Mouse (Mus musculus): ENCODE measurements around the gene Lysmd2. TPM values are rescaled to one million over a fixed set of nuclear protein-coding genes. Genes with fewer than 3 reads are reported as not detected.
"Not testable (repeated sequence)": the region's sequence is repeated elsewhere in the genome, so short reads cannot be mapped to it uniquely, and the experiment has no call there.

Gene Lysmd2
- polyA plus RNA-seq, 1 experiment from 2014 or later = 27.0 TPM

DNA sequence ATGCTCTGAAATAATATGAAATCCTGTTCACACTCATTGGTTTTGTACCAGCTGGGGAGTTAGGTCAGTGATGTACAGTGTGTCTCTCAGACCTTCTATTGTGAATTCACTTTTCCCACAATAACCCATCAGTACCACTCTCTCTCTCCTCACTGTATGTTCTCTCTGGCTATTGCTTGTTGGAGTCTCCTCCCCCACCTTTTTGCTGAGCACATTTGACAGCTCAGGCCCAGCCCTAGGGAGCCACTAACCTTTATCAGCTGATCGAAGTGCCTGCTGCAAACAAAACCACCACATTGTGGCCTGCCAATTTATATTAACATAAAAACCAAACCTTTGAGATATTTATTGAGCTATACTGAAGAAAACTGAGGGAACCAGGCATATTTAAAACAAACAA, 16.0 kb upstream of the Lysmd2 start:
- peak overlapping the region; percentile 93 for H3K27ac ChIP-seq (replicated peaks)
- H3K4me2 ChIP-seq = peak overlapping the region; percentile 57
- H3K36me3 ChIP-seq = peaks cover 18% of the 10 kb centered on the region
- no peaks in the 10 kb centered on the region for H3K27me3 ChIP-seq
- 22% methylated on average over 1 of the region's 1 CpGs for WGBS
- no peaks in the 10 kb centered on the region for H3K9me3 ChIP-seq
- H3K9ac ChIP-seq = peak overlapping the region; percentile 86
- ATAC-seq (ENCODE audit: low read depth) = peak; percentile 23
- peaks cover 14% of the 10 kb centered on the region for H3K4me1 ChIP-seq (replicated peaks)
- peak overlapping the region; percentile 82 for H3K4me3 ChIP-seq

GRCm38 (mm10) chr9:75609965-75610364, 15.6 kb upstream of the Lysmd2 start:
- H3K9ac ChIP-seq = peak overlapping the region; percentile 86
- H3K27ac ChIP-seq (replicated peaks) = peak overlapping the region; percentile 93
- no peaks in the 10 kb centered on the region for H3K27me3 ChIP-seq
- WGBS = 10% methylated on average over 16 of the region's 16 CpGs
- H3K4me2 ChIP-seq = peak overlapping the region; percentile 57
- H3K36me3 ChIP-seq = peaks cover 14% of the 10 kb centered on the region
- no peaks in the 10 kb centered on the region for H3K9me3 ChIP-seq
- peak overlapping the region; percentile 82 for H3K4me3 ChIP-seq
- peaks cover 14% of the 10 kb centered on the region for H3K4me1 ChIP-seq (replicated peaks)
- no peak for ATAC-seq (ENCODE audit: low read depth)

- Histone ChIP-seq H3K4me1 (replicated peaks) (peaks cover 14% of the 10 kb centered on the region), H3K27ac (replicated peaks) (peak within 1 kb of the TSS; percentile 93), H3K4me3 (peak within 1 kb of the TSS; percentile 82), H3K9me3 (no peaks in the 10 kb centered on the region), H3K9ac (peak within 1 kb of the TSS; percentile 86), H3K36me3 (0 out of 2 replicates have a peak, but pooled peaks cover 7% of the 10 kb centered on the region), H3K4me2 (peak within 1 kb of the TSS; percentile 57), H3K27me3 (no peaks in the 10 kb centered on the region)
- under 1% methylated on average over 74 of the region's 74 CpGs for WGBS
- ATAC-seq (ENCODE audit: low read depth) = peak; percentile 93
Observed at GRCm38 (mm10) chr9:75610571-75611493, 14.7 kb upstream of the Lysmd2 start, which contains the start of gene Tmod2. Gene Tmod2 (minus strand): TSS chr9:75611325.

GRCm38 (mm10) chr9:75616560-75616959, 9.0 kb upstream of the Lysmd2 start:
- no peaks in the 10 kb centered on the region for H3K9me3 ChIP-seq
- no peaks in the 10 kb centered on the region for H3K27me3 ChIP-seq
- 82% methylated on average over 3 of the region's 3 CpGs for WGBS
- H3K4me2 ChIP-seq = no peak overlapping the region
- no peak for ATAC-seq (ENCODE audit: low read depth)
- no peak overlapping the region for H3K27ac ChIP-seq (replicated peaks)
- no peaks in the 10 kb centered on the region for H3K36me3 ChIP-seq
- no peaks in the 10 kb centered on the region for H3K4me1 ChIP-seq (replicated peaks)
- no peak overlapping the region for H3K4me3 ChIP-seq
- H3K9ac ChIP-seq = no peak overlapping the region

DNA sequence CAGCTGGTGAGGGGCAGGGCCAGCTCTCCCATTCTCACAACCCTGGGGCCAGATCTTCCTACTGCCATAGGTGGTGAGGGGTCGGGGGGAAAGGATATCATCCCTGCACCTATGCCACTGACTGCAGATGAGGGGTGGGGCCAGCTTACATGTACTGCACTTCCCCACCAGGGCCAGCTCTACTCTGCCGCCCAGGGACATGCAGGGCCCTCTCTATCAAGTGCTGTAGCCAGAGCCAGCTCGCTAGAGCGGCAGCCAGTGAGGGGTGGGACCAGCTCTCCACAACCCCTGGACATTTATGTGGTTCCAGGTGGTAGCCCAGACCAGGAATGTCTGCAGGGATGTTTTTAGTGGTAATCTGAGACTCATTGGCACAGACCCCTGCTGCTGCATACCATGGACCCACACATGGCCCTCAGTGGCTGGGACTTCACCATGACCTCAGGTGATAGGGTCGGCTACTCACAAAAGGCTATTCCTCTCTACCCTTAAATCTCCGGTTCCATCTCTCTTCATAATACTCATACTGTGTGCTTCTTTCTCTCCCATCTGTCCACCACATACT, 6.6 kb upstream of the Lysmd2 start:
- ATAC-seq (ENCODE audit: low read depth) = peak; percentile 36; the same call in 1 of the 2 replicates

DNA sequence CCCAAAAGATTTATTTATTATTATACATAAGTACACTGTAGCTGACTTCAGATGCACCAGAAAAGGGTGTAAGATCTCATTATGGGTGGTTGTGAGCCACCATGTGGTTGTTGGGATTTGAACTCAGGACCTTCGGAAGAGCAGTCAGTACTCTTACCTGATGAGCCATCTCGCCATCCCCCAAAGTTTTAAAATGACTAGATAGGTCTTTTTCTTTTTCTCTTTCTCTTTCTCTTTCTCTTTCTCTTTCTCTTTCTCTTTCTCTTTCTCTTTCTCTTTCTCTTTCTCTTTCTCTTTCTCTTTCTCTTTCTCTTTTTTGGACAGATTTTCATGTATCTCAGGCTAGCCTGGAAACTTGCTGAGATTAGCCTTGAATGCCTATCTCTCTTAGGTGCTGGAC, 5.8 kb upstream of the Lysmd2 start:
- H3K9me3 ChIP-seq; H3K4me1 ChIP-seq (replicated peaks); H3K36me3 ChIP-seq; H3K27me3 ChIP-seq; H3K27ac ChIP-seq (replicated peaks); H3K9ac ChIP-seq; H3K4me3 ChIP-seq; H3K4me2 ChIP-seq; ATAC-seq (ENCODE audit: low read depth): not testable (repeated sequence)
- 94% methylated on average over 2 of the region's 2 CpGs for WGBS

More for the DNA sequence above, 6.6 kb upstream of the Lysmd2 start:
- no peaks in the 10 kb centered on the region for H3K9me3 ChIP-seq
- H3K4me3 ChIP-seq = no peak overlapping the region
- H3K4me1 ChIP-seq (replicated peaks) = no peaks in the 10 kb centered on the region
- H3K27me3 ChIP-seq = peaks cover 4% of the 10 kb centered on the region; the same call in 1 of the 2 replicates
- H3K9ac ChIP-seq = no peak overlapping the region
- H3K27ac ChIP-seq (replicated peaks) = no peak overlapping the region
- H3K36me3 ChIP-seq = no peaks in the 10 kb centered on the region
- 85% methylated on average over 6 of the region's 6 CpGs for WGBS
- H3K4me2 ChIP-seq = no peak overlapping the region

GRCm38 (mm10) chr9:75621428-75621827, 4.1 kb upstream of the Lysmd2 start:
- no peak for ATAC-seq (ENCODE audit: low read depth)

DNA sequence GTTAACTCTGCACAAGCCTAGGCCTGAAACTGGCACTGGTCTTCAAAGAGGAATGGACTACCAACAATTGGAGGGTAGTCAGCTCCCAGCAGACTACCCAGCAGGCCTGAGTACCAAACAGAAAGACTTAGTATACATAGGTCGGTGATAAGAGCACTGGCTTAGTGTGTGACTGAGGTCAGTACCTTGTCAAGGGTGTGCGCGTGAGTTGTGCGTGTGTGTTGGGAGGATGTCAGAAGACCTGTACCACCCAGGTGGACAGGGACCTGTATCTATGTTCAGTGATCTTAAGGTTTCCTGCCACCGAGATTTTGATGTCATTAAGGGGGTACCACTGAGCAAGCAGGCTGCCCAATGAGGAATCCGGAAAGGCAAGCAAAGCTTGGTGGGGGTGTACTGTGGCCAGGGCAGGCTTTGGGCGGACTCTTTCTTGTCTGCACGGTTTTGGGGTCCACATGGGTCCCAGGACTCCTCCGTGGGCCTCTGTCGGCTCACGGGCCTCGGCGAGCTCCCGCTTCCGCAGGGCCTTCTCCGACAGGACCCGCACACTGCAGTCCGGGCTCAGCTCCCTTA, 472 bp upstream of the Lysmd2 start:
- Histone ChIP-seq H3K9me3 (no peaks in the 10 kb centered on the region), H3K9ac (peak overlapping the region; percentile 94), H3K27me3 (peaks cover 6% of the 10 kb centered on the region; the same call in 1 of the 2 replicates), H3K36me3 (no peaks in the 10 kb centered on the region), H3K4me1 (replicated peaks) (peaks cover 18% of the 10 kb centered on the region), H3K4me3 (peak overlapping the region; percentile 79), H3K4me2 (peak overlapping the region; percentile 73), H3K27ac (replicated peaks) (peak overlapping the region; percentile 96)
- WGBS = 18% methylated on average over 18 of the region's 18 CpGs
- peak; percentile 34 for ATAC-seq (ENCODE audit: low read depth)

More at GRCm38 (mm10) chr9:75621428-75621827, 4.1 kb upstream of the Lysmd2 start:
- H3K9me3 ChIP-seq = no peaks in the 10 kb centered on the region
- no peak overlapping the region for H3K27ac ChIP-seq (replicated peaks)
- peaks cover 7% of the 10 kb centered on the region for H3K4me1 ChIP-seq (replicated peaks)
- 89% methylated on average over 3 of the region's 3 CpGs for WGBS
- no peak overlapping the region for H3K4me2 ChIP-seq
- H3K4me3 ChIP-seq = no peak overlapping the region
- no peak overlapping the region for H3K9ac ChIP-seq
- no peaks in the 10 kb centered on the region for H3K36me3 ChIP-seq
- H3K27me3 ChIP-seq = peaks cover 6% of the 10 kb centered on the region; the same call in 1 of the 2 replicates

DNA sequence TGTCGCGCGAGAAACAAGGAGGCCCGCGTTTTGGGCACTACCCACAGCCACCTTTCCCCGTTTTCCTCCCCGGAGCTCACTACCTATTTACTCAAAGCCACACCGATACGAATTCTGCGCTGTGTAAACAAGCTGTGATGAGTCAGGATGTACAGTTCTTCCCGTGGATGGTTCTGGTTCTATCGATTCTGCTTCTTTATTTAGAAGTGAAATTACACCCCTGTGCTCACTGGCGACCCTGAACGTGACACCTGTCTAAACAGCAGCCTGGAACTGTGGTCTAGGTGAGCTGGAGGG, 715 bp downstream of the Lysmd2 start:
- Histone ChIP-seq H3K27me3 (peaks cover 6% of the 10 kb centered on the region; the same call in 1 of the 2 replicates), H3K4me1 (replicated peaks) (peaks cover 18% of the 10 kb centered on the region), H3K9ac (peak overlapping the region; percentile 94), H3K4me2 (peak overlapping the region; percentile 73), H3K27ac (replicated peaks) (peak overlapping the region; percentile 96), H3K4me3 (peak overlapping the region; percentile 79), H3K9me3 (no peaks in the 10 kb centered on the region), H3K36me3 (no peaks in the 10 kb centered on the region)
- ATAC-seq (ENCODE audit: low read depth) = no peak; the same call in 1 of the 2 replicates
- WGBS = 1% methylated on average over 14 of the region's 14 CpGs

GRCm38 (mm10) chr9:75630823-75631454, 5.4 kb downstream of the Lysmd2 start:
- no peaks in the 10 kb centered on the region for H3K27me3 ChIP-seq
- peaks cover 21% of the 10 kb centered on the region for H3K4me1 ChIP-seq (replicated peaks)
- H3K9me3 ChIP-seq = no peaks in the 10 kb centered on the region
- H3K9ac ChIP-seq = no peak overlapping the region
- WGBS = 85% methylated on average over 8 of the region's 8 CpGs
- 0 out of 2 replicates have a peak, but pooled peaks cover 6% of the 10 kb centered on the region for H3K36me3 ChIP-seq
- no peak overlapping the region for H3K4me3 ChIP-seq
- ATAC-seq (ENCODE audit: low read depth) = no peak
- no peak overlapping the region for H3K27ac ChIP-seq (replicated peaks)
- no peak overlapping the region for H3K4me2 ChIP-seq

DNA sequence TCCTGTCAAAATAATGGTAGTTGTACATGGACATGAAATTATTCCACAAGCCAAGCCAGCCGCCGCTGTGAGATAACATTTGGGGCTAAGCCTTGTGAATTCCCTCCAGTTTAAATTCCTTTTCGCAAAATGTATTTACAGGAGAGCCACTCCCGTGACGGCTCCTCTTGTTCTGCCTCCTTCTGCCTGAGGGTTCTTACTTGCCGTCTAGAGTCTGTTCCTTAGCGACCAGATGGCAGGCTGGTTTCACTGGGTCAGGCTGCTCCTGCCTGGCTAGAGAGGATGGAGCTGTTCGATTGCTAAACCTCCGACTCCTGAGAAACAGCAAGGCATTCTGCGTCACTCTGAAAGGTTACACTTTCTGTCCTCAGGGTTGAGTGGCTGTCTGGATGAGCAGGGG, 6.6 kb downstream of the Lysmd2 start:
- H3K27me3 ChIP-seq = no peaks in the 10 kb centered on the region
- 0 out of 2 replicates have a peak overlapping the region, but pooled peaks have one; percentile 39 for H3K9ac ChIP-seq
- H3K36me3 ChIP-seq = 0 out of 2 replicates have a peak, but pooled peaks cover 6% of the 10 kb centered on the region
- ATAC-seq (ENCODE audit: low read depth) = no peak
- 60% methylated on average over 10 of the region's 10 CpGs for WGBS
- H3K4me3 ChIP-seq = no peak overlapping the region
- 0 out of 2 replicates have a peak overlapping the region, but pooled peaks have one; percentile 49 for H3K27ac ChIP-seq (replicated peaks)
- peaks cover 12% of the 10 kb centered on the region; the same call in 1 of the 2 replicates for H3K4me1 ChIP-seq (replicated peaks)
- H3K4me2 ChIP-seq = no peak overlapping the region
- no peaks in the 10 kb centered on the region for H3K9me3 ChIP-seq
